Mouse (Mus musculus) 3134 (cell line): ENCODE measurements around the gene Acox3.
A peak's percentile ranks its signal among the peaks of the same experiment; 100 is the strongest.

Experiments used
- DNase-seq: peaks from one replicate; pipeline ENCODE4 v3.0.0-alpha.2; 2011; ENCODE audit warnings: low spot score; ENCODE audit not compliant: insufficient read length; ENCODE audit errors: extremely low read depth

Gene Acox3

DNA sequence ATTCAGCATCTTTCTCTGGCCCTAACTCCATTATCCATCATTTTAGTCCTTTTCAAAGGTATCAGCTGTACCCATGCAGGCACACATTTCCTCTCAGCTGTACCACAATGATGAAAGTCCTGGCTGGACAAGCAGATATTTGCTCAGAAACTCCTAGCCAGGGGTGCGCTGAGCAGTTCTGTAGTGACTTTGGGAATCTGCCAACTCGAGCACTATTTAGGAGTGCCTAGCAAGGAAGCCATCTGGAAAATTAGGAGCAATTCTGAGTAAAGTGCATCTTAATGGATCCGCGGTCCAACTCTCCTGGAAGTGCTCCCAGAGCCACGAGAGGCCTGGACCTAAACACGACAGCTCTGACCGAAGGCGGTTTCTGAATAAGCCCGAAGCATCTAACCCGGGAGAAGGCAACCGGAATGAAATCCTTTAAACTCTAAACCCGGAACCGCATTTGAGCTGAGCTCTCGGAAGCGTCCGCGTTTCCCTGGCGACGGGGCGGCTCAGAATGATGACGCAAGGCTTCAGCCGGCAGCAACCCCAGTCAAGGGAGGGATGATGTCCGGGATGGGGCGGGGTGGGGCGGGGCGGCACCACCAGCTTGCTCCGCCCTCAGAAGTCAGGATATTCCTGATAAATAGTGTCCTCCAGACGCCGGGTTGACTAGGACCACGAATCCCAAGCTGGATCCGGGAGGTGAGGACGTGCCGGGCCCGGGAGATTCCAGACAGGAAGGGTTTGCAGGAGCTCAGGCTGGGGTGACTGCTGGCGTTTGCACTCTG lies at the start of gene Acox3:
Gene Acox3 (plus strand): TSS at position 596 of the 776 bp plus-strand sequence.
- peak; percentile 94 for DNase-seq

DNA sequence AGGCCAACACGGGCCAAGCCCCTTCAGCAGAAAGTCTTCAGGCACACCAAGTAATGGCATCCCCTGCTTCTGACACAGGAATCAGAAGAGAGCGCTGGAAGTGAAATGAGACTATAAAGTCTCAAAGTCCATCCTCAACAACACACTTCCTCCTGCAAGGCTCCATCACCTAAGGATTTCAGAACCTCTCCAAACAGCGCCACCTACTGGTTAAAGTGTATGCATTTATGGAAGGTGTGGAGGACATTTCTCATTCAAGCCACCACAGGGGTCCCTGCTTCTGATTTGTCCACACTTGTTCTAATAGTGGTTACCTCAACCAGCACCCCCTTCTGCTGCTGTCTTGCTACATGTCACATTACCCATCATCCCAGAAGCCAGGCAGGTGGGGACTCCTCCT lies 46.6 kb upstream of the Acox3 start:
- no peak for DNase-seq

DNA sequence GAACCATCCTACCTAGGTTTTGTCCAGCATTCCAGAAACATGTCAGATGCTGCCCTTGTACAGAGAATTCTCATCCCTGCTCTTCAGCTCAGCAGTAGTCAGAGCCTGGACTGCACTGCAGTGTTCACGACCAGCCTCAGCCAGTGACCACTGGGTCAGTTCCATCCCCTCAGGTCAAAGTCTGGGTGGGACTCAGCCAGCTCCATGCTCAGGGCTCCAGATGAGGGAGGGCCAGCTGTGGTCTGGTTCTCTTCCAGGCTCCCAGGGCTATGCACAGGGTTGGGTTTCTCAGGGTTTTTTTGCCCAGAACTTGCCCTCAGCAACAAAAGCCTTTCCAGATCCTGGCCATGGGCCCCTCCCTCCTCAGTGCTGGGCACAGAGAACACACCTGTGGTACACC lies 45.4 kb upstream of the Acox3 start:
- no peak for DNase-seq

DNA sequence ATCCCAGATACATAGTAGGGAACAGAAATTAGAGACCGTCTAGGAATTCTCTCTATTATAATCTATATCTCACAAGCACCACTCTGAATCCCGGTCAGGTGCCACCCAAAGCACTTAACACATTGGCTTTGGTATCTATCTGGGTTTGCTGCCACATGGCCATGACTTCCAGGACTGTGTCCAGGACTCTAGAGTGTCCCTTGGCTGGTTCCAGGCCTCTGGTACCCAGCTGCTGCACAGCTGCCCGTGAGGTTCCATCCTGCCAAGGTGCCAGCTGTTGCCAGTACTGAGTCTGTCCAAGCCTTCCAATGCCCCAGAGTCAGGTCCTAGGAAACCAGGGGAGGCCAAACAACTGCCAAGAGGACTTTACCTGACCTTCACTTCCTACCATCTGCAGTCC lies 44.8 kb upstream of the Acox3 start:
- no peak for DNase-seq

- no peak for DNase-seq
Observed at GRCm38 (mm10) chr5:35539576-35539975, 43.3 kb upstream of the Acox3 start.

- no peak for DNase-seq
Observed at GRCm38 (mm10) chr5:35540555-35540954, 42.3 kb upstream of the Acox3 start.

- DNase-seq = no peak
Observed at GRCm38 (mm10) chr5:35541059-35541790, 41.6 kb upstream of the Acox3 start.

- no peak for DNase-seq
Observed at GRCm38 (mm10) chr5:35546127-35546526, 36.7 kb upstream of the Acox3 start.

DNA sequence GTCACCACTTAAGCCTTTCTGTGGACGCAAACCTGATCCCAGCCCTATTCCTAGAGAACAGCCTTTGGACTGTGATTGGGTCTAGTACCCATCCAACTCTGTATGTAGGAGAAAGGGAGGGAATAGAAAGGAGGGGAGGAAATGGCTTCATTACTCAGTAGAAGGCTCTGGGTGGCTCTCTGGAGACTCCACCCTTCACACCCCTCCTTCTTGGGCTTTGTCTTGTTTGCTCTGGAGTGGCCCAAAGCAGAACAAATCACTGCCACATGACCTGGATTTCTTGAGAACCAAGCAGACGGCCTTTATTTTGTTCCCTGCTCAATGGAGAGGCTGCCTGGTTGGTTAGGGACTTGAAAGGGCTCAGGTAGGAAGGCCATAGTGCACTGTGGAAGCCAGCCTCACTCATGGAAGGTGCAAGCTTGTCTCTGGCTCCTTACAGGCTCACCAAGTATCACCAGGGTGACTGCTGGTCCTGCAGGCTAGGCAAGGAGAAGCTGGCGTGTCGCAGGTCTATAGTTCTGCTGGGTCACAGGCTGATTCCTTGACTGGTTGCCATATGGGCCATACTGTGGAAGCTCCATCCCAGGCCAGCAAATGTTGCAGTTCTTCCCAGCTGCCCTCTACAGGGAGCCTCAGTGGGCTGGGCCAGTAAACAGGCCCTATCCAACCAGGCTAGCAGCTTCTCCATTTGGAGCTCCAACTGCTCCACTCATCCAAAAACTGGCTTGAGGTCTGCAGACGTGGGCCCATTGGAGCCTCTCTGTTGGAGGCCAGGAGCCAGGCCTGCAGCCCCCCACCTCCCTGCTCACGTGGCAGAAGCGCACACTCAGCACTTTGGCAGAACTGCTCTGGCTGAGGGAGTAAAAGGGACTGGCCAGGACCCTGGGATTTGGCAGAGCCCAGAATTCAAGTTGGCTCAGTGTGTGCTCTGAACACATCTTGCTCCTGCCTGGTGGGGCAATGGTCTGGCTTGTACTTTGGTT lies 30.7 kb upstream of the Acox3 start:
- no peak for DNase-seq

DNA sequence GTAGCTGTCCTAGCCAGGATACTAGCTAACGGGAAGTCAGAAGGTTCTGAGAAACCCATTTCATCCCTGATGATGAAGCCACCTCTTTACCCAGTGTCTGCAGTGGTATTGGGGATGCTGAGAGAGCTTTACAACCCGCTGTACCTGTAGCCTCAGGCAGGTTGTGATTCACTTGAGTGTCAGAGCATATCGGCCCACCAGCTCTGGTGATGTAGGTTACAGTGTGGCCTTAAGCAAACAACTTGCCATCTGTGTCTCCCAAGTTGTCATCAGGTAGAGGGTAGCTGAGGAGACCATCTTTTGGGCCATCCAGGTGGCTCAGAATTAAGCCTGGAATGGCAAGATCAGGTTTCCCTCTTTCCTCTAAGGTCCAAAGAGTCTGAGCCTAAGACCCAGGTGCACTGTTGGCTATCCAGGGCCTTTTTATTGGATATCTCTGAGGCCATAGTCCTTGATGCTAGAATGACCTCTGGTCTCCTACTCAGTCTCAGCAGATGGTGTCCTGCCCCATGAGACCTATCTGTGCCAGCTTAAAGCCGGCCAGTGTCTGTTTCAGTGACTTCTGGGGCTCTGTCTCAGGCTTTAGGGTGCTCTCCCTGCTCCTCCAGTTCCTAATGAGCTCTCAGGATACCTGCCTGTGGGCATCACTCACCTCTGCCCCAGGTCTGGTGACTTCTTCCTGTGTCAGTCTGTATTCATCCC lies 29.9 kb upstream of the Acox3 start:
- DNase-seq = no peak

DNA sequence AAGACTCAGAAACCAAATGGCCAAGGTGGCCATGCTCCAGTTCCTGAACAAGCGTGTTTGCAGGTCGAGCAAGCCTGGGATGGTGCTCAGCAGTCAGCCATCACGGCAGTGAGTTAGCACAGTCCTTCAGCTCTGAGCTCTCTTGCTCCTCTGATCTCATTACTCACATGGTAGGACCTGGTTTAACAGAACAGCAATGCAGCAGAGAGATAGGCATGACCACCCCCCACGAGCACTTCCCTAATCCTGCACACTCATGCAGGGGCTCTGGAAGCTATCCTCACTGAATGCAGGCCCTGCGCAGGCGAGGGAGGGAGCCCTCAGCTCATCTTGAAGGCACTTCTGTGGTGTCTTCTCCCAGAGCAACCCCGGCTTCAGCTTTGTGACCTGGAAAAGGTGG lies 26.4 kb upstream of the Acox3 start:
- no peak for DNase-seq

DNA sequence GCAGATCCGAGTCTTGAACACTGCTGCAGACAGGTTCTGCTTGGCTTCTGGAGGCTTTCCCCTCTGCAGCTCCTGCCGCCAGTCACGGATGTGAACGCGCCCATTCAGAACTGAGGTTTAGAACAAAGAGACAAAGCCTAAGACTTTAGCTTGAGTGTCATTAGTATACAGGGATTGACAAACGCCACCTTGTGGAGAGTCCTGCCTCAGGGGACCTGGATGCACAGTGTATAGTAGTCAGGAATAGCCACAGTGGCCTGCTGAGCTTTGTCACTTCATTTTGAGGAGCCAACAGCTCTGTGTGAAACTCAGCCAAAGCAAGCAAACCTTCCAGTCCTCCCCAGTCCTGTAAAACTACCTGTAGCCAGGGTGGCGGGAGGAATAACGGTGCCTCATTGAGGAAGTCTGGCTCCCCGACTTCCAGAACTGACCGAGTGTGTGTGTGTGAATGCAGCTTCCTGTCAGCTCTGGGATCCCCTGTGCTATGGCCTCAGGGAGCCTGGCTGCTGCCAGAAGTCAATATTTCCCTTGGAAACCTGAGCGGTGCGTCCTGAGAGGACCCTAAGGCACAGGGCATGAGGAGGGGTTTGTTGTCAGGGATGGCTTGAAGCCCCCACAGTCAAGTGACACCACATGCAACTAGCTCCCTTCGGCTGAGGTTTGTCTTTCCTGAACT lies 24.8 kb upstream of the Acox3 start:
- DNase-seq = no peak

- no peak for DNase-seq
Observed at GRCm38 (mm10) chr5:35559447-35559846, 23.4 kb upstream of the Acox3 start.

DNA sequence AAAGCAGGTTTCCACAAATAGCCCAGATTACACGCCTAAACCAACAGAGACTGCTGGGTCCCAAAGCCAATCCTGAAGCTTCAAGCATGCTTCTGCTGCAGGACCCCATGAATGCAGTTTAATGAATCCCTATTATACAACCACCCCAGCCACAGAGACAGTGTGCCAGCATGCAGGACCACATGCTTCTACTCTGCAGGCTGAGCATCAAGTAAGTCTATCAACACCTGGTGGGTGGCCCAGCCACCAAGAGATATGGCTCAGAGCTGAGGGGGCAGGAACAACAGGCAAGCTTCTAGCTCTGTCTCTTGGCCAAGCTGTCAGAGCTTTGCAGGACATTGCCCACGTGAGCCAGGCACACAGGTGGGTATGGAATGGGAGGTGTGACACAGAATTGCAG lies 20.2 kb upstream of the Acox3 start:
- no peak for DNase-seq

GRCm38 (mm10) chr5:35563449-35563848 lies 19.4 kb upstream of the Acox3 start:
- no peak for DNase-seq

GRCm38 (mm10) chr5:35565217-35565616 lies 17.6 kb upstream of the Acox3 start:
- DNase-seq = no peak

DNA sequence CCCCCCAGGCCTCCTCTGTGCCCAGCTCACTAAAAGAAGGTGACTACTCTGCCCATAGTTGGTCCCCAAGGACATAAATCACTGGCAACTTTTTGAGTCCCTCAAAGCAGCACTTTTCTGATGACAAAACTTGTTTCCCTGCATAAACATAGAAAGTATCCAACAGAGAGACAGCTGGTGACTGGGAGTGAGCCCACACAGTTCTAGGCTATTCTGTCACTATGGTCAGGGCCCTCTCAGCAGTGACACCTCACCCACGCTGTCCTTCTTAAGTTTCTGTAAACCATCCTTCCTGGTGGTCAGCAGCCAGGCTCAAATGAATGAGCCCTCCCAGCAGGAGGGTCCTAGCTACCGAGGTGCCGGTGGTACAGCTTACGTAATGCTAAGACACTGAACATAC lies 16.2 kb upstream of the Acox3 start:
- DNase-seq = no peak

DNA sequence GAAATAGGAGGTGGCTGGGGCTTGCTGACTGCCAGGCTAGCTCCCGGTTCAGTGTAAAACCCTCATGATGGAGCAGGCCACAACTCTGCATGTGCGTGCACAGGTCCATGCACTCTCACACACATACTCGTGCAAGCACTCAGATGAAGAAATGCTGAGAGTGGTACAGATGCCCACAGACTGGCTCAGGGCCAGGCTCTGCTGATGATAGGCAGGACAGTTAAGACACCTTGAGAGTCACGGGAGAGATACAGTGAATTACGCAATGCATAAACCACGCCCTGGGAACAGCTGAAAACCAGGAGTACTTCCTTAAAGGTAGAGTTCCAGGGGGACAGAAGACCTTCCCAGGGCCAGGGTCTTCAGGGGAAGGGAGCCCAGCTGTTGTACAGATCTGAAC lies 11.3 kb upstream of the Acox3 start:
- DNase-seq = no peak

DNA sequence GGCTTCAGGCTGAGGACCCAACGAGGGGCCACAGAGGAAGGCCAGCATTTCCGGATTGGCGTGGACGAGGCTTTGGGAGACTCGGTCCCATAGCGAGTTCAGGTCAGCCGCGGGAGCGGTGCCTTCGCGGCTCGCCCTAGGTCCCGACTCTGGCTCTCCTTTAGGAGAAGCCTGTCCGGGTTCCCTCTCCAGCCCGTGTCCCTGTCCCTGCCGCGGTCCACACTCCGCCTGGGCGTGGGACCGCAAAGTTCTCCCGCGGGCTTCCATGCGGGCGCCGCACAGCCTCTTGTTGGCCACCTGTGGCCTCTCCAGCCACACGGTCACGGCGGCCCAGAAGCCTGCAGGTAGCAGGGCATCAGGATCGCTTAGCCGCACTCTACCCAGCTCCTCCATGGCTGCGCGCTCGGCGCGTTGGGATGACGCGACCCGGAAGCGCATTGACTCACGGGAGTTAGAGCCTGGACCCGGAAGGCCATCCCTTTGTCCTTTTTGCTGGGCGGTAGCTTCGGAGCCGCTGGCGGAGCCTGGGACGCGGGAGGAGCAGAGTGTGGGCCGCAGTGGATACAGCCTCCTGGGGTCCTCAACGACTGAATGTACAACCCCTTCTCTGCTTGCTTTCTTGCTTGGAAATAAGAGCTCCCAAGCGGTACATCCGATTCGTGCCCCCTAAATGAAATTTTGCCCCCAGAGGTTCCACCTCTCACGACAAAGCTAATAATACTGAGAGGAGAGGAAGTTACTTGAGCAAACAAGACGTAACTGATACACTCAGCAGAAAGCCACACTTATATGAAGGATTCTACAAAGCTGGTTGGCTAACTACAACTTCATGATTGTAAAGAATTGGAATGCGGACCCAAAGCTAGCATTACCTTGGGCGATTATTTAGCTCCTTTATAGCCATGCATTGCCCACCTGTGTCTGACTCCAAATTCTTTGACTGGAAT lies 7.9 kb upstream of the Acox3 start, which contains the start of gene Trmt44:
Gene Trmt44 (minus strand): TSS at position 418 of the 947 bp plus-strand sequence.
- peak; percentile 88 for DNase-seq
